Mouse (Mus musculus): ENCODE measurements around the gene Gm45837. TPM values are rescaled to one million over a fixed set of nuclear protein-coding genes. Genes with fewer than 3 reads are reported as not detected.
A peak's percentile ranks its signal among the peaks of the same experiment; 100 is the strongest.

Gene Gm45837
- polyA plus RNA-seq, 1 experiment from 2014 or later: 4.0 TPM

DNA sequence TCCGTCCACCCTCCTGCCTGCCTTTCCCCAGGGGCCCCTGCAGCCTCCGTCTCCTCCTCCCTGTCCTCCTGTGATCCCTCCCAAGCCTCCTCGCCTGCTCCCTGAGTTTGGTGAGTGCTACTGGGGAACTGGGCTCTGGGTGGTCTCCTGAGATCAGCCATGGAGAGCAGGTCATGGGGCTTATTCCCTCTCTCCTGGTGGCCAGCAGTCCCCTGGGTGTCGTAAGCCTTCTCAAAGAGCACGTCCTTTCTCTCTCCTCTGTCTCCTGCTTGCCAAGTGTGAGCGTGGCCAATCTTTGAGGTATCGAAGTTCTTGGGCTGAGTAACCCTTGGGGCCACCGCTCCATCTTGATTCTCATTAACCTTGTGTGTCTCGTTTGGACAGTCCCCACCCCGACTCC is 25.8 kb upstream of the Gm45837 start:
- Histone ChIP-seq H3K9ac (ENCODE audit: low read depth, low read length) (no peak overlapping the region), H3K4me3 (ENCODE audit: low read depth, low read length) (no peak overlapping the region), H3K9me3 (replicated peaks; ENCODE audit: control insufficient read depth, low read length) (no peaks in the 10 kb centered on the region), H3K4me1 (ENCODE audit: control insufficient read depth, low read depth, low read length) (peaks cover 13% of the 10 kb centered on the region), H3K4me2 (ENCODE audit: low read depth, low read length) (no peak overlapping the region), H3K27ac (ENCODE audit: low read length) (peak overlapping the region; percentile 30; the same call in 1 of the 2 replicates), H3K27me3 (ENCODE audit: control insufficient read depth, insufficient read depth, low read depth, low read length) (no peaks in the 10 kb centered on the region), H3K36me3 (ENCODE audit: control insufficient read depth, insufficient read depth) (no peaks in the 10 kb centered on the region; the same call in 1 of the 2 replicates)
- ATAC-seq (ENCODE audit: low read depth): no peak
- WGBS (ENCODE audit: insufficient replicate concordance): 50% methylated on average over 10 of the region's 10 CpGs

DNA sequence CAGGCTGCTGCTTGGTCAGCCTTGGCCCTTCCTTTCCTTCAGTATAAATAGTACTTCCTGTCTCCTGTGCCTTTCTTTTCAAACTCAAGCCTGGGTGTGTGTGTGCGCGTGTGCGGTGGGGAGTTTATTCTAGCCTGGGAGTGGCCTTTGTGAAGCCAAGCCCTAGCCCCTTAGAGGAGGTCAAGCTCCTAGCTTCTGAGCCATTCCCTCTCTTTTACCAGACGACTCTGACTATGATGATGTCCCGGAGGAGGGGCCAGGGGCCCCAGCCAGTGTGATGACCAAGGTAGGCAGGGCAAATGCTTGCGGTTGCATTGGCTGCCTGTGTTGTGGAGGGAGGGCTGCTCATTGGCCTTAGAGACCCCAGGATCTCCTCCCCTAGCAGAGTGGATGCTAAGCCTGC is 25.4 kb upstream of the Gm45837 start:
- no peaks in the 10 kb centered on the region for H3K27me3 ChIP-seq (ENCODE audit: control insufficient read depth, insufficient read depth, low read depth, low read length)
- H3K27ac ChIP-seq (ENCODE audit: low read length): peak overlapping the region; percentile 39; the same call in 1 of the 2 replicates
- H3K4me2 ChIP-seq (ENCODE audit: low read depth, low read length): no peak overlapping the region; the same call in 1 of the 2 replicates
- no peaks in the 10 kb centered on the region; the same call in 1 of the 2 replicates for H3K36me3 ChIP-seq (ENCODE audit: control insufficient read depth, insufficient read depth)
- peaks cover 11% of the 10 kb centered on the region for H3K4me1 ChIP-seq (ENCODE audit: control insufficient read depth, low read depth, low read length)
- no peaks in the 10 kb centered on the region for H3K9me3 ChIP-seq (replicated peaks; ENCODE audit: control insufficient read depth, low read length)
- H3K9ac ChIP-seq (ENCODE audit: low read depth, low read length): no peak overlapping the region
- no peak overlapping the region for H3K4me3 ChIP-seq (ENCODE audit: low read depth, low read length)
- peak; percentile 25; the same call in 1 of the 2 replicates for ATAC-seq (ENCODE audit: low read depth)
- 35% methylated on average over 6 of the region's 6 CpGs for WGBS (ENCODE audit: insufficient replicate concordance)

DNA sequence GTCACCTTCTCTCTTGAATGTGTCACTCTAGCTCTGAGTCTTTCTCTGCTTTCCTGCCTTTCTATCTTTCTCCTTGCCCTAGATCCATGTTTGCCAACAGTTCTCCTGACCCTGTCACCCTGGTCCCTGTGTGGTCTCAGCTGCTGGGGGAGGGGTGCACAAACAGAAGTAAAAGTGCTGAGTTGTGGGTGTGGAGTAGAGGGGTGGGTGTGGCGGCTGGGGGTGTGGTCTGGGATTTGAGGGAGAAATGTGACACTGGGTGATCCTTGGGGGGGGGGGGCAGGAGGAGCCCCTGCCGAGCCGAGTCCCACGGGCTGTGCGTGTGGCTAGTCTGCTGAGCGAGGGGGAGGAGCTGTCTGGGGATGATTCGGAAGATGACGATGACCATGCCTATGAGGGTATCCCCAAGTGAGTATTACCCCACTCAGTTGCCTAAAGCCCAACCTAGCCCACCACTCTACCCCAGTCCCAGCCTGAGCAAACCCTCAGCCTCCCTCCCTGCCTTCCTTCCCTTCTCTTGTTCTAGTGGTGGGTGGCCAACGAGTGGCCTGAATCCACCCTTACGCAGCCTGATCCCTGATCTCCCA is 24.7 kb upstream of the Gm45837 start:
- Histone ChIP-seq H3K36me3 (ENCODE audit: control insufficient read depth, insufficient read depth) (no peaks in the 10 kb centered on the region; the same call in 1 of the 2 replicates), H3K4me1 (ENCODE audit: control insufficient read depth, low read depth, low read length) (peaks cover 11% of the 10 kb centered on the region), H3K27me3 (ENCODE audit: control insufficient read depth, insufficient read depth, low read depth, low read length) (no peaks in the 10 kb centered on the region), H3K27ac (ENCODE audit: low read length) (peak overlapping the region; percentile 39; the same call in 1 of the 2 replicates), H3K9me3 (replicated peaks; ENCODE audit: control insufficient read depth, low read length) (no peaks in the 10 kb centered on the region), H3K9ac (ENCODE audit: low read depth, low read length) (no peak overlapping the region), H3K4me2 (ENCODE audit: low read depth, low read length) (no peak overlapping the region; the same call in 1 of the 2 replicates), H3K4me3 (ENCODE audit: low read depth, low read length) (no peak overlapping the region)
- ATAC-seq (ENCODE audit: low read depth): 0 out of 2 replicates have a peak, but pooled peaks have one; percentile 12
- WGBS (ENCODE audit: insufficient replicate concordance): 64% methylated on average over 10 of the region's 10 CpGs

DNA sequence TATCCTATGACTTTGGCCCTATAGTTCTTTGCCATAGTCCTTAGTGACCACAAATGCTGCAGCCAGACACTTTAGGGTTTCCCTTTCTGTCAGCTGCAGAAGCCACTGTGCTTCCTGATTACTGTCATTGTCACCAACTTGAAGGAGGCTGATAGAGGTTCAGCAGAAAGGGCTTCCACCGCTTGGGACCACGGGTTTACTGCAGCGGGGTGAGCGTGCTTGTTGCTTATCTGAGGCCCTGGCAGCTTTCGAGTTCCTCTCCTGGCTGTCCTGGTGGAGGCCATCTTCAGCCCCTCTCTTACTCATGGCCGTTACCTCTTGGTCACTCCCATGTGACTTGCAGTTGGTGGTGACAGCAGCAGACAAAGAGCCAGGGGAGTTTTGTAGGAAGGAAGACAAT is 21.4 kb upstream of the Gm45837 start:
- Histone ChIP-seq H3K4me1 (ENCODE audit: control insufficient read depth, low read depth, low read length) (peaks cover 11% of the 10 kb centered on the region), H3K9ac (ENCODE audit: low read depth, low read length) (no peak overlapping the region), H3K36me3 (ENCODE audit: control insufficient read depth, insufficient read depth) (no peaks in the 10 kb centered on the region; the same call in 1 of the 2 replicates), H3K27me3 (ENCODE audit: control insufficient read depth, insufficient read depth, low read depth, low read length) (no peaks in the 10 kb centered on the region), H3K4me2 (ENCODE audit: low read depth, low read length) (no peak overlapping the region), H3K27ac (ENCODE audit: low read length) (no peak overlapping the region), H3K4me3 (ENCODE audit: low read depth, low read length) (no peak overlapping the region), H3K9me3 (replicated peaks; ENCODE audit: control insufficient read depth, low read length) (no peaks in the 10 kb centered on the region)
- no peak for ATAC-seq (ENCODE audit: low read depth)
- 13% methylated on average over 6 of the region's 6 CpGs for WGBS (ENCODE audit: insufficient replicate concordance)

DNA sequence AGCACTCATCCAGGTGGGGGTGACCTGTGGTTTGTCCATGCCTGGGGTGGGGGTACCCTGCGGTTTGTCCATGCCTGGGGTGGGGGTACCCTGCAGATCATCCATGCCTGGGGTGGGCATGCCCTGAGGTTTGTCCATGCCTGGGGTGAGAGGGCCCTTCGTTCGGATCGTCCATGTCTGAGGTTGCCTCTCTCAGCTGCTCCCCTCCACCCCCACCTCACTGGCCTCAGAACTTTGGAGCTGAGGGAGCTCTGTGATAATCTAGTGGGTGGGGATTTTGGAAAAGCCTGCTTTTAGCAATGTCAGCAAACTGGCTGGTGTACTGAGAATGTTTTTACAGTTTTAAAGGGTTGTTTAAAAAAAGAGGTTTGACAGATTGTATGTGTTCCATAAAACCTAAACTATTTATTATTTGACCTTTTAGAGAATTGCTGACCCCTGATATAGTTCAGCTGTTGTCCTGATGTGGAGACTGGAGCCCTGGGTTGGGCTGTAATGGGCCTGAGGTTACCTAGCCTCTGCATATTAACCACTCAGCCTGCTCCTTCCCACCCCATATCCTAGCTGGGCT is 18.7 kb upstream of the Gm45837 start:
- H3K27me3 ChIP-seq (ENCODE audit: control insufficient read depth, insufficient read depth, low read depth, low read length): no peaks in the 10 kb centered on the region
- no peak overlapping the region for H3K4me3 ChIP-seq (ENCODE audit: low read depth, low read length)
- H3K36me3 ChIP-seq (ENCODE audit: control insufficient read depth, insufficient read depth): peaks cover 7% of the 10 kb centered on the region
- no peak overlapping the region for H3K9ac ChIP-seq (ENCODE audit: low read depth, low read length)
- H3K4me2 ChIP-seq (ENCODE audit: low read depth, low read length): no peak overlapping the region
- ATAC-seq (ENCODE audit: low read depth): no peak
- H3K4me1 ChIP-seq (ENCODE audit: control insufficient read depth, low read depth, low read length): no peaks in the 10 kb centered on the region
- H3K9me3 ChIP-seq (replicated peaks; ENCODE audit: control insufficient read depth, low read length): no peaks in the 10 kb centered on the region
- H3K27ac ChIP-seq (ENCODE audit: low read length): no peak overlapping the region
- WGBS (ENCODE audit: insufficient replicate concordance): 57% methylated on average over 4 of the region's 4 CpGs

DNA sequence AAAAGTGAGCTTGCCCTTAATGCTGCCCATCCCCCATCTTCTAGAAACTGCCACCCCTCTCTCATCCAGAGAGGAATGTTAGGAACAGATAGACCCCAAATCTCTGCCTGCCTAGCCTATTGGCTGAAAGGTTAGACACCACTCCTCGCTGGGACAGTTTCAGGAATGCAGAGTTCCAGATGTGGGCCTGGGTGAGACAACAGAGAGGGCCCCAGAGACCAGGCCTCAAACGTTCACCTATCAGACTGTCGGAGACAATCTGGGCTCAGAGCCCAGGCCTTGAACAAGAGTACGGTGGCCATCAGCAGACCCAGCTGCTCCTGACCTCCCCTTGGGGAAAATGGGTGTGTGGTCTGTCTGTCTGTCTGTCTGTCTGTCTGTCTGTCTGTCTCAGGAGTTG is 17.7 kb upstream of the Gm45837 start:
- Histone ChIP-seq H3K4me1 (ENCODE audit: control insufficient read depth, low read depth, low read length) (no peaks in the 10 kb centered on the region), H3K9ac (ENCODE audit: low read depth, low read length) (no peak overlapping the region), H3K27ac (ENCODE audit: low read length) (no peak overlapping the region), H3K36me3 (ENCODE audit: control insufficient read depth, insufficient read depth) (peaks cover 11% of the 10 kb centered on the region), H3K27me3 (ENCODE audit: control insufficient read depth, insufficient read depth, low read depth, low read length) (no peaks in the 10 kb centered on the region), H3K4me2 (ENCODE audit: low read depth, low read length) (no peak overlapping the region), H3K9me3 (replicated peaks; ENCODE audit: control insufficient read depth, low read length) (no peaks in the 10 kb centered on the region), H3K4me3 (ENCODE audit: low read depth, low read length) (no peak overlapping the region)
- no peak for ATAC-seq (ENCODE audit: low read depth)
- WGBS (ENCODE audit: insufficient replicate concordance): 63% methylated on average over 4 of the region's 4 CpGs

DNA sequence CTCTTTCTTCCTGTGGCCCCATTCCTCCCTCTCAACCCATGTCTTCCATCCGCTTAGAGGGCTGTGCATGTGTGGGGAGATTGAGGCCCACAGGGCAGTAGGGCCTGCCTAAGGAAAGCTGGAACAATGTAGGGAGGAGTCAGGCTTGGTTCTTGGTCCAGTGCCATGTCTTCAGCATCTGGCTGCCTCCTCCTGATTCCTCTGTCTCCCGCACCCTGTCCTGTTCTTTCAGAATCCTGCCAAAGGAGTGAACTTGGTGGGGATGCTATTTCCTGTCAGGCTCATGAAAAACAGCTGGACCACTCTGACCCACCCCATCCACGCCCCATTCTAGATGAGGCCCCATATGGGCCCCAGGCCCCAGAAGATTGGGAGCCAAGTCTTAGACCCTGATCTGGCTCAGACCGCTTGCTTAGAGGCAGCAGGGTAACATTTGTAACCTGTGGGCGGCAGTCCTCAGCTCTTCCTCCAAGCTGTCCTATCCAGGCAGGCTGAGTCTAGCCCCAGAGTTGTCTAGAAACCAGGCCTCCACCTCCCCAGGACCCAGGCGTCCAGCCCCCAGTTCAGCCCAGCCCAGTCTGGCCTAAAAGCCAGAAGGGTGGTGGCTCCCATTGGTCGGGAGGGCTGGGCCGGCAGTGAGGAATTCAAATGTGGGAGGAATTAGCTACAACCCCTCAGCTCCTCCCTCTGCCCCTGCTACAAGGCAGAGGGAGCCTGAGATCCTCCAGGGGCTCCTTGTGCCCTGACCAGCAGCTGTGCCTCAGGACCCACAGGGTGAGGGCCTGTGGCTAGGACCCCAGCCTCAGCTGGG is 16.8 kb upstream of the Gm45837 start:
- no peaks in the 10 kb centered on the region for H3K27me3 ChIP-seq (ENCODE audit: control insufficient read depth, insufficient read depth, low read depth, low read length)
- H3K4me1 ChIP-seq (ENCODE audit: control insufficient read depth, low read depth, low read length): no peaks in the 10 kb centered on the region
- WGBS (ENCODE audit: insufficient replicate concordance): 56% methylated on average over 8 of the region's 8 CpGs
- no peaks in the 10 kb centered on the region for H3K9me3 ChIP-seq (replicated peaks; ENCODE audit: control insufficient read depth, low read length)
- no peak overlapping the region for H3K27ac ChIP-seq (ENCODE audit: low read length)
- peaks cover 12% of the 10 kb centered on the region for H3K36me3 ChIP-seq (ENCODE audit: control insufficient read depth, insufficient read depth)
- no peak overlapping the region for H3K4me2 ChIP-seq (ENCODE audit: low read depth, low read length)
- H3K4me3 ChIP-seq (ENCODE audit: low read depth, low read length): no peak overlapping the region
- H3K9ac ChIP-seq (ENCODE audit: low read depth, low read length): no peak overlapping the region
- ATAC-seq (ENCODE audit: low read depth): peak; percentile 52

DNA sequence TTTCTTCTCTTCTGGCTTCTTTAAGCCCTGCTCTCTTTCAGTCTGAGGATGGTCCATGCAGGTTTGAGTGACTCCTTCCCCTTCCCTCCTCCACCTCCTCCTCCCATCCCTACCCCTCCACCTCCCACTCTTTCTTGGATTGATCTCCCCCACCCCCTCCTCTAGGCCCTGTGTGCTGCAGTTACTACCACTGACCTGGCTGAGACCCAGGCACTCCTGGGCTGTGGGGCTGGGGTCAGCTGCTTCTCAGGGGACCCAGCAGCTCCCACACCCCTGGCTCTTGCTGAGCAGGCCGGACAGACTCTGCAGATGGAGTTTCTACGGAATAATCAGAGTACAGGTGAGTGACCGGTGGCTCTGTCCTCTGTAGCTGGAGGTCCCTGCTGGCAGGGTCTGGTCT is 16.1 kb upstream of the Gm45837 start:
- Histone ChIP-seq H3K9ac (ENCODE audit: low read depth, low read length) (no peak overlapping the region), H3K27ac (ENCODE audit: low read length) (no peak overlapping the region), H3K9me3 (replicated peaks; ENCODE audit: control insufficient read depth, low read length) (no peaks in the 10 kb centered on the region), H3K4me3 (ENCODE audit: low read depth, low read length) (no peak overlapping the region), H3K4me1 (ENCODE audit: control insufficient read depth, low read depth, low read length) (no peaks in the 10 kb centered on the region), H3K27me3 (ENCODE audit: control insufficient read depth, insufficient read depth, low read depth, low read length) (no peaks in the 10 kb centered on the region), H3K36me3 (ENCODE audit: control insufficient read depth, insufficient read depth) (peaks cover 17% of the 10 kb centered on the region), H3K4me2 (ENCODE audit: low read depth, low read length) (no peak overlapping the region)
- WGBS (ENCODE audit: insufficient replicate concordance): 70% methylated on average over 3 of the region's 3 CpGs
- no peak for ATAC-seq (ENCODE audit: low read depth)

DNA sequence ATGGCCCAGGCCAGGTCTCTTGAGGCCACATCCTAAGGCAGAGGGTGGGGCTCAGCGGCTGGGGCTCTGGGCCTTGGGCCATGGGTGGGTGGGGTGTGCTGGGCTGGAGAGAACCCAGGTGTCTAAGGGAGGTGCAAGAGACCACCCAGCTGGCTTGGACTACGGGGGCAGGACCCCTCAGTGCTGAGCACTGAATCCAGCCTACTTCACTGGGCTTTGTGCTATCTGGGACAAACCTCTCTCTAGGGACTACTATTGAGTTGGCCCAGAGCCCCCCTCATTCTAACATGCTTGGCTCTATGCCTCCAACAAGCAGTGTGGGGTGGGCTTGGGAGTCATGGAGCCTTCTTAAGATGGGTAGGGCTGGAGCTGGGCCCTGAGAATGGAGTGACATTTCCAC is 15.2 kb upstream of the Gm45837 start:
- Histone ChIP-seq H3K9me3 (replicated peaks; ENCODE audit: control insufficient read depth, low read length) (no peaks in the 10 kb centered on the region), H3K9ac (ENCODE audit: low read depth, low read length) (no peak overlapping the region), H3K27ac (ENCODE audit: low read length) (no peak overlapping the region), H3K4me3 (ENCODE audit: low read depth, low read length) (no peak overlapping the region), H3K27me3 (ENCODE audit: control insufficient read depth, insufficient read depth, low read depth, low read length) (no peaks in the 10 kb centered on the region), H3K4me1 (ENCODE audit: control insufficient read depth, low read depth, low read length) (no peaks in the 10 kb centered on the region), H3K4me2 (ENCODE audit: low read depth, low read length) (no peak overlapping the region), H3K36me3 (ENCODE audit: control insufficient read depth, insufficient read depth) (peaks cover 17% of the 10 kb centered on the region)
- 72% methylated on average over 2 of the region's 2 CpGs for WGBS (ENCODE audit: insufficient replicate concordance)
- ATAC-seq (ENCODE audit: low read depth): no peak
